Mouse (Mus musculus): Measurements from ENCODE around the gene Csnk1g1. TPM values are rescaled to one million over a fixed set of nuclear protein-coding genes. Genes with fewer than 3 reads are reported as not detected.

Csnk1g1 gene
- 6.3 and 8.7 TPM in 2 replicates for polyA plus RNA-seq (2015; fragmentation: Nextera tagmentation; extraction: Ambion mirVana)

DNA sequence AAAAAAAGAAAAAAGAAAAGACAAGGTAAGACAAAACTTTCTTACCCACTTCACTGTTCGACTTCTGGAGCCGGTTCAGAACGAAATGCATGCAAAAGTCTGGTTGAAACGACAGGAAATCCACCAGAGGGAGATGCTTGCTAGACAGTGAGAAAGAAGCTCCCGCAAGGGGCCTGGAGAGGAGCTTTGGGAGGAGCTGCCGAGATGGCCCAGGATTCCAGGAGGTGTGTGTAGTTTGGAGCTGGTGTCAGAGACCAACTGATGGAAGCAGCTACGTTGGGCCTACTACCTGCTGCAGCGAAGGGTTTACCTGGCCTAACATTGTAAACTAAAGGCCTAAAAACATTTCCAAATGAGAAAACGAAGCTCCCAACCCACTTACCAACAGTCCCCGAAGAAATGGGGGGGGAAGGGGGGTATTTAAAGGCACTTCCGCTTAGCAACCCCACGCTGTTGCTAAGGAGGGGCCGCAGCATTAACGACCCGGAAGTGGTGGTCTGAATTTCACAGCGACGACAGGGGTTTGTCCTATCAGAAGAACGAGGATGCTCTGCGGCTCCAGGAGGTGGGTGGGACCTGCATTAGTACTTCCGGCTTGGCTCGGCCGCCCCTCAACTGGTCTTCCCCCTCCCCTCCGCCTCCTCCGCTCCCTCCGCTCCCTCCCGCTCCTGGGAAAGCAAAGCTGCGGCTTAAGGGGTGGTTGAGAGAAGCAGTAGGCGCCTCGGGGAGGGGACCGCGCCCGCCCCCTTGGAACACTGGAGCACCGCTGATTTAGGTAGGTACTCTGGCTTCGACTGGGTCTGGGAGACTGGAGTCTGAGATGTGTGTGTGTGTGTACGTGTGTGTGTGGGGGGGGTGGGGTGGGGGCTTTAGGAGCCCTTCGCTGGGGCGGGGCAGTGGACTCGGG is at the start of gene Csnk1g1, which contains the start of gene Trip4:
Gene Csnk1g1 (plus strand): TSS at position 531 of the 907 bp plus-strand sequence.
Gene Trip4 (minus strand): TSS at position 401 of the 907 bp plus-strand sequence.

DNA sequence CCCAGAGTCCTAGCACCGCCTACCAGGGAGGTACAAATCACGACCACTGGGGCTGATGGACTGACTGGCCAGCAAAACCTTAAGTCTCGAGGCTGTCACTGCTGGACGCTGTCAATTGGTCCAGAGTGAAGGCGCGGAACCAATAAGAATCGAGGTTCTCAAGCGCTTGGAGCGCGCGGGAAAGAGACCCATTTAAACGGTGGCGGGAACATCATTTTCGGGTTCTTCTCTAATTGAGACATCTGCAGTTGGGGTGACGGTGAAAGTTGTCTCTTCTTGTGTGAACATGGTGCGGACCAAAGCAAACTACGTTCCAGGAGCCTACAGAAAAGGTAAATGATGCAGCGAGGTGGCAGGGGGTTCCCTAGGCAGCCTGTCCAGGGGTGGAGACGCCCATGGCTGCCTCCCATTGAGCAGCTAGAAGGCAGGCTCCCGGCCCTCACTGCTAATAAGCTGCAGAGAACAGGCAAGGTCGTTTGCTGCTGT is 18.5 kb upstream of the Csnk1g1 start, which contains the start of gene Pclaf:
Gene Pclaf (plus strand): TSS at position 95 of the 486 bp plus-strand sequence.

DNA sequence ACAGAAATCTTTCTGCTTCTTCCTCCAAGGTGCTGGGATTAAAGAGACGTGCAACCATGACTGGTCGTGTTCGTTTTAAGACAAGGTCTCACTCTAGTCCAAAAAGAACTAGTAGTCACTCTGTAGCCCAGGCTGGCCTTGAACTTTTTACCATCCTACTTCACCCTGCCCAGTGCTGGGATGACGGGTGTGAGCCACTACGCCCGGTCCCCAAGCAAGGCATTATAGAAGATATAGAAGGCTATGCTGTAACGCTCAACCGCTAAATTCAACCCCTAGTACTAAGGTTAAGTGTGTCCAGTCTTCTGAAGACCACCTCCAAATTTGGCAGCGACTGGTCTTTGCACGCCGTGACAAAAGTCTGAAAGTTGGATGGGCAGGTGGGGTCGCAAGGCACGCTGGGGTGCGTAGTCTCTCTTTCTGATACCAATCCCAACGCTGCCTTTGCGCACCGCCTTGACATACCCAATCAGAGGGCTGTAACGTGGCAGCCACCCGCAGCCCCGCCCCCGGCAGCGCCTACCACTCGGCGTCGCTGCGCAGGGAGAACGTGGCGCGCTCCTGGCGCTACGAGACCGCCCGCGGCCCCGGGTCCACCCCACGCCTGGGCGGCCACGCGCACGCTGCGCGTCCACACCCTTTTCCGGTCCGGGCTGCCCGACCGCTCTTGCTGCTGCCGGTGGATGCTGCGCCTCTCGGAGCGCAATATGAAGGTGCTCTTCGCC is 151.0 kb downstream of the Csnk1g1 start, which contains the start of gene Ppib:
Gene Ppib (plus strand): TSS at position 640 of the 725 bp plus-strand sequence.

DNA sequence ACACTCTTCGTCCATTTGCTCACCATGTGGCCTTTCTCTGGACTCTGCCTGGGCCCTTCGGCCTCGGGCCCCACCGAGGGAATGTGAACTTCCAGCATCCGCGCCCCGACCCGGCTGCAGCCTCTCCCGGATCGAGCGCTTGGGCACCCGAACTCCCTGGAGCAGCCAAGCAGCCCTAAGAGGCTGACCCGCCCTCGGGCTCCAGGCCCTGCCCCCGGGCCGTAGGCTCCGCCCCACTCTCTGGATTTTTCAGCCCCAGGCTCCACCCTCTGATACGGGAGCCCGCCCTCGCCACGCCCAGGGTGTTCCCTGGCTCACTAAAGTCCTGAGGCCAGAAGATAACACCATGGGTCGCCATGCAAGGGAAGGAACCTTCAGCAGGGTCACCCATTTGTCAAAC is 160.9 kb downstream of the Csnk1g1 start, which contains the start of gene Snx22:
Gene Snx22 (minus strand): TSS at position 137 of the 400 bp plus-strand sequence.

Other genes starting within 250 kb of the Csnk1g1 start
- gene Oaz2, start 240.9 kb upstream of the Csnk1g1 start, polyA plus RNA-seq (2015; fragmentation: Nextera tagmentation; extraction: Ambion mirVana), result 278 and 284 TPM in 2 replicates
- 5.1 and 5.5 TPM in 2 replicates for gene Zfp609, start 81.4 kb upstream of the Csnk1g1 start, polyA plus RNA-seq (2015; fragmentation: Nextera tagmentation; extraction: Ambion mirVana)
- 43.7 and 47.2 TPM in 2 replicates for gene Pclaf, start 18.7 kb upstream of the Csnk1g1 start, polyA plus RNA-seq (2015; fragmentation: Nextera tagmentation; extraction: Ambion mirVana)
- 21.3 and 27.4 TPM in 2 replicates for gene Trip4, start 130 bp upstream of the Csnk1g1 start, polyA plus RNA-seq (2015; fragmentation: Nextera tagmentation; extraction: Ambion mirVana)
- gene Ppib, start 151.3 kb downstream of the Csnk1g1 start, polyA plus RNA-seq (2015; fragmentation: Nextera tagmentation; extraction: Ambion mirVana), result 632 and 633 TPM in 2 replicates
- 0.72 and 1.9 TPM in 2 replicates for gene Snx22, start 160.8 kb downstream of the Csnk1g1 start, polyA plus RNA-seq (2015; fragmentation: Nextera tagmentation; extraction: Ambion mirVana)
- gene Snx1, start 217.7 kb downstream of the Csnk1g1 start, polyA plus RNA-seq (2015; fragmentation: Nextera tagmentation; extraction: Ambion mirVana), result 122 and 143 TPM in 2 replicates
- gene Ciao2a, start 217.7 kb downstream of the Csnk1g1 start, polyA plus RNA-seq (2015; fragmentation: Nextera tagmentation; extraction: Ambion mirVana), result 232 and 233 TPM in 2 replicates
- 3.7 and 8.1 TPM in 2 replicates for gene Dapk2, start 249.3 kb downstream of the Csnk1g1 start, polyA plus RNA-seq (2015; fragmentation: Nextera tagmentation; extraction: Ambion mirVana)